Mouse (Mus musculus) cerebellum, postnatal 10 days (tissue): ENCODE measurements at regions not wholly inside any gene's neighbourhood (a gene's known extent, or its start where the extent isn't known, plus 50 kb on each side); places are given as distances from the start of the nearest gene placed in this dataset.

ENCODE experiments used
- DNase-seq, 2 experiments: peaks; one replicate each; pipeline ENCODE4 v3.0.0; 2021; ENCODE audit warnings: mixed read lengths in 2 of 2

DNA sequence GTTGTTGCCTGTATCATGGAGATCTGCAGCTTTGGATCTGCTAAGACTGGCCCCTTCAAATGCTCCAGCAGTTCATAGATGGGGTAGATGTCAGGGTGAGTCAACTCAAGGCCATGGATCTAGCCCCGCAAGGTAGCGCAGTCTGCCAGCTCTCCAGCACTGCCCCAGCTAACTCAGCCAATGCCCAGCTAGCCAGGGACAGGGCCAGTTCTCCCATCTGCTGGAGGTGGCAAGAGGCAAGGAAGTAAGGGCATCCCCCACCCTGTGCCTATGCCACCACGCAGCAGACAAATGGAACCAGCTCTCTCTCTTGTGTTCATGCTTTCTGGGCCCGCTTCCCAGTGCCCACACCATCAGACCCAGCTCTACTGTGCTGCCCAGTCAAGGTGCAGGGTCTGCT lies 102.5 kb downstream of the Foxb1 start:
- DNase-seq, result peak; percentile 75 to 85

DNA sequence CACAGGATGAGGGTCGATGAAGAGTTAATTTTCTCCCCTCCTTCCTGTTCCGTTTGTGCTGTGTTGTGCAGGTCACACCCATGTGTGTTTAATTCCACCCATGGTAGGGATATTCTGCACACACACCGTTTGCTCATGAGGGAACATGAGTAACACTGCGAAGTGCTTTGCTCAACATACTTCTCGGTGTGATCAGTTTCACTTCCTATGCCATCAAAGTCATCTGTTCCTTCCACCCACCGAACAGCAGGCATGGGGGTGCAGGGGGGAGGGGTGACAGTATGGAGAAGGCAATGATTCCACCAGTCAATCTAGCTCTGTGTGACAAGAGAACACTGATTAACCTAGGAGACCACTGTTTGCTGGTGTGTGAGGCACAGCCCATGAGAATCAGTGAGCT lies 104.7 kb downstream of the Foxb1 start:
- peak in 1 of 2 experiments; percentile 15 for DNase-seq

DNA sequence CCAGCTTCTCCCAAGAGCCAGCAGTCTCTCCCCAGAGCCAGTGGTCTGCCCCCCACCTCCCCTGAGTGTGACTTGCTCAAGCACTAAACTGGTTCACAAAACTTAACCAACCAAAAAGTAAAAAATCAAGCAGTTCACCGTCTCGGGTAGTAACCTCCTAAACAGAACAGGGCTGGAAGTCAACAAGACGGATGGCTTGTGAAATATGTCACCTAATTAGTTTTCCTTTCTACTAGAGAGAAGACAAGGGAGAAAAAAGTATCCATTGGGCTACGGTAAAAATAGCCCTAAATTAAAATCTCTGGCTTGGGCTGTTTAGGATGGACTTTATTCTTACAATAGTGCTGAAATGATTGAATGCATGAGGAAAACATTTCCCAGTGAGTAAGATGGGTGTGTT lies 108.6 kb downstream of the Foxb1 start:
- DNase-seq, result no peak

DNA sequence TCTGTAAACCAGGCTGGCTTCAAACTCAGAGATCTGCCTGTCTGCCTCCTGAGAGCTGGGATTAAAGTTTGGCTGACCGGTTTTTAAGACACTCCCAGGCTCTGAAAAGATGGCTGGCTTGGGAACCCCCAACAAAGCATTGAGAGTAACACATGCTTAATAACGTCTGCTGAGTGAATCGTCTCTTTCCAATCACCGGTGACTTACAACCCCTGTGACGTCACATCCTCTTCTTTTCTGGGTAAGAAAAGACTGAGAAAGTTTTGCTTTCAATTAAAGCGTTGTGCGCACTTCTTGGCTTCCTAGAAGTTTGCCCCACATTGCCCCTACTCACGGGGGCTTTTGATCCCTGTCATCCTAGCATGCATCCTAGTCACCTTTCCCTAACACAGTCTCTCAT lies 109.1 kb downstream of the Foxb1 start:
- no peak for DNase-seq

DNA sequence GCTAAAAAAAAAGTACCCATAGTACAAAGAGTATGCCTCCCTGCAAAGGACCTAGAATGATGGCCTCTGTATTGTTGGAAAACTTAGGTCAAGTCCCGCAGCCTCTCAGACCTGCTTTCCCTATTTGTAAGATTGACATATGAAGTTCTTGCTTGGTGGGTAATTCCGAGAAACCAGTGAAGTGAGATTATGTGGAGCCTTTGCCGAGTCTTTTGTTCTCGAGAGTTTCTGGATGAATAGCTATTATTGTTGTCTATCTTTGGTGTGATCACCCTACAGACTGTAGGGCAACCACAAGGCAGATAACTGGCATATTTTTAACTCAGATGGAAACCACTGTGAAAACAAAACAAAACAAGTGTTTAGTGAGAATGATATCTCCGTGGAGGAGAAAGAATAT lies 118.1 kb downstream of the Foxb1 start:
- DNase-seq, result no peak

DNA sequence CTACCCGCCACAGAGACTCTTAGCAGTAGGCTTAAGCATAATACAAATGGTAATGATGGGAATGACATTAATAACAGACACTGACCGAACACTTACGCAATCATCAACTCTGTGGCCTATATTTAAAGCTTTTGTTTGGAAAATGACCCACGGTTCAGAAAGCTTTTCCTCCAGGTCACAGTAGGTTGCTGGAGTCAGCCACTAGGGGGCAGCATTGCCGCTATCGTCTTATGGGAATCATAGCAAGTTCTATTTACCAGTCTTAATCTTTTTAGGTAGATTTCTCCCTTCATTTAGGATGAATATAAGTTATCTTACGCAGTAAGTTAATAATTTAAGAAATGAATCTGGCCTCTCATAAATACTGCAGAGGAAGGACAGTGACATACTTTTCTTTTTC lies 137.4 kb downstream of the Foxb1 start:
- DNase-seq, result peak; percentile 91 to 94

DNA sequence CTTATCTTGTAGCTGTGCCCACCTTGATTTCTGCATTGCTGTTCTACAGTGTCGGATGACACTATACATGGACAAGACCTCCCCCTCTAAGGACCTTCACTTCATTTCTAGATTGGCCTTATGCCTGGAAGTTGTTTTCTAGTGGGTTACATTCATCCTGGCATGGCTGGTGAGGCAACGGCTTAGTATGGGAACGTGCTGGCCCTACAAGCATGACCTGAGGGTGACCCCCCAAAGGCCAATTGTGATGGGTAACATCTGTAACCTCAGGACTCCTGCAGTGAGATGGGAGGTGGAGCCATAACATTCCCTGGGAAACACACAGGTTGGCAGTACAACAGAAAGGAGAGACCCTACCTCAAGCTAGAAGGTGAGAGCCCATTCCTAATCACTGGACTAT lies 139.7 kb downstream of the Foxb1 start:
- DNase-seq, result no peak

DNA sequence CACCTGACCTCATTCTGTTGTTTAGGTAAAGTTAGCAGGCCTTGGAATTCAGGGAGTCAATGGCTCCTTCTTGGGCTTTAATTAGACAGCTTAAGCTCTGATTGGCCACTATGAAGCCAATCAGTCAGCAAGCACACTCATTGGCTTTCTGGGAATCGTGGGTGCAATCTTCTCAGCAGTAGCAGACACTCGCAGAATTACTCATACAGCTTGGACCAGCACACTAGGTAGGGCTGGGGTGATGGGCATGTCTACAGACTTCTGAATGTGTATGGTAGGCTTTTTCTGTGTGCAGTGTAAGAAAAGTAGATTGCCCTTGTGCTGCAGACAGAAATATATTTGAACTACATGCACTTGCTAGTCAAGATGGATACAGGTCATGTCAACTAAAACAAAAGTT lies 143.4 kb downstream of the Foxb1 start:
- no peak for DNase-seq

DNA sequence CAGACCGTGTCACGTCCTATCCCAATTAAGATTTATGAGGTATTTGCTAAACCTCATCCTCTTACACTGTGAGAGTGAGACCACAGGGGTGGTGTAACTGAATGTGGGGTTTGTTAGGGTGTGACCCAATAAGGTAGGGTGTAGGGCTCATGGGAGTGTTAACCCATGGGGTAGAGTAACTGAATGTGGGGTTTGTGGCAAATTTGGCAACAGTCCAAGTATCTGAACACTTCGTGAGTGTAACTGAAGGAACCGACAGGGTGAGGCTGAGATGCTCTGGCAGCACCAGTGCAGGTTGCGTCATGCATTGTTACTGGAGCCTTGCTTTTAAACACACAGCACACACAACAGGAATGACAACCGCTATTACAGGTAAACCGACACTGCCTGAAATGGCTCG lies 144.1 kb downstream of the Anxa2 start:
- DNase-seq, result no peak

DNA sequence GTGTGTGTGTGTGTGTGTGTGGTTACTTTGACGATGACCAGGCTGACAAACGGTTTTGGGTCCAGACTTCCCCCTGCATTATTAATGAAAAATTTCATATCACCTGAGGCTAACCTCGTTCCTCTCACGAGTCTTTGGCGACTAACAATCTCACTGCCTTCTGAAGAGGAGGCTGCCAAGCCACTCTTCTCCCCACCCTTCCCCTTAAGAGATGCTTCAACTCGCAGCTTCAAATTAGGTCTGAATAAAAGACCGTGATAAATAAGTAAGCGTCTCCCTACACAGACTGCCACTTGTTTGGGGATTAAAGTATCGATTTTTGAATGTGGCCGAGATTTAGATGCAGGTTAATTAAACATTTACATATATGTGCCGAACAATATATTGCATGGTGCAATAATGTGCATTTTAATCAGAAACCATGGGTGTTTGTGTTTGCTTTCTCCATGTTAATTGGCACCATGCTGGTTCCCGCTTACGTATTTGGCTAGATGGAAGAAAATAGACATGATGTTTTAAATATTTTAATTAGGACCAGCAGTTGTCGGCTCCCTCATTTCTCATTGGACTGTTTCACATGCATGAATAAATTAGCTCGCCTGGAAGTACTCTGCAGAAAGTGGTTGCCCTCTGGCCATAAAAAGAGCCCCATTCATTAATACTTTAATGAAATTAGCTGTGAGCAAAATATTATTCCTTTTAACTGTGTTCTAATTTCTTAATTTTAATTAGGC lies 139.1 kb downstream of the Anxa2 start:
- no peak for DNase-seq

DNA sequence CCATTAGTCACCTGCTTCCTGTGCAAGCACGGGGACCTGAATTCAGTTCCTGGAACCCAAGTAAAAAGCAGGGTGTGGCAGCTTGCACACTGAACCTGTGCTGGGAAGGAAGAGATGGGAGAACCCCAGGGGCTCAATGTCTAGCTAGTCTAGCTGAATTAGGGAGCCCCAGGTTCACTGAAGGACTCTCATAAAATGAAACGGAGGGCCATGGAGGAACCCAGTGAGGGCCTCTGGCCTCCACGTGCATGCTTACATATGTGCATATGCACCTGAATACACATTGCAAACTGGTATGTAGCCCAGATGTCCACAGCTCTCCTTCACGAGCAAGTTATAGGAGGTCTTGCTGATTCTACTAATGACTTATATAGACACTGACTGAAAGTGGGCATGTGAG lies 135.4 kb downstream of the Anxa2 start:
- no peak for DNase-seq

DNA sequence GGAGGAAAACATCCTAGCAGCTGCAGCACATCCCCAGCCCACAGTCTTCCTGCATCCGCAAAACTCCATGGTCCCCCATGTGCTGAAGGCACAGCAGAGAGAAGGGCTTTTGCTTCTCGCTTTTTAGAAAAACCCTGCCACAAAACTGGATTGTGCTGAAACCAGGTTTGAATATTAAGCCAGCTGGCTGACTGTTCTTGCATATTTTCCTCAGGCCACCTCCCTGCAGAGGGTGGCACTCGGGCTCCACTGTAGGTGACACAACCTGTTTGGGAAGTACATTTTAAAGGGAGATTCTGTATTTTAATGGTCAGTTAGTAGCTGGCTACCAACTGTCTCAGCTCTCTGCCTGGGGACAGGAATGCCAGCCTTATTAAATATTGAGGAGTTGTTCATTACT lies 133.7 kb downstream of the Anxa2 start:
- DNase-seq, result no peak

DNA sequence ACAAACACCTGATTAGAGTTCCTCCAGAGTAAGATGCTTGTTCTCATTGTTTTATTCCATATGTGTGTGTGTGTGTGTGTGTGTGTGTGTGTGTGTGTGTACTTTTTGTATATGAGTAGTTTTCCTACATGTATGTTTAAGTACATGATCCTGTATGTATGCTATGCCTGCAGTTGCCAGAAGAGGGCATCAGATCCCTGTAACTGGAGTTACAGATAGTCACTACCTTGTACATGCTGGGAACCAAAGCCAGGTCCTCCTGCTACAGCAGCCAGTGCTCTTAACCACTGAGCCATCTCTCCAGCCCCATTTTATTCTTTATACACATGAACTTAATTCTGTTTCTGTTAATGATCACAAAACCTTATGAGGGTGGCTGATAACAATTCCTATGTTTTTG lies 127.8 kb downstream of the Anxa2 start:
- DNase-seq, result peak; percentile 21 to 31

DNA sequence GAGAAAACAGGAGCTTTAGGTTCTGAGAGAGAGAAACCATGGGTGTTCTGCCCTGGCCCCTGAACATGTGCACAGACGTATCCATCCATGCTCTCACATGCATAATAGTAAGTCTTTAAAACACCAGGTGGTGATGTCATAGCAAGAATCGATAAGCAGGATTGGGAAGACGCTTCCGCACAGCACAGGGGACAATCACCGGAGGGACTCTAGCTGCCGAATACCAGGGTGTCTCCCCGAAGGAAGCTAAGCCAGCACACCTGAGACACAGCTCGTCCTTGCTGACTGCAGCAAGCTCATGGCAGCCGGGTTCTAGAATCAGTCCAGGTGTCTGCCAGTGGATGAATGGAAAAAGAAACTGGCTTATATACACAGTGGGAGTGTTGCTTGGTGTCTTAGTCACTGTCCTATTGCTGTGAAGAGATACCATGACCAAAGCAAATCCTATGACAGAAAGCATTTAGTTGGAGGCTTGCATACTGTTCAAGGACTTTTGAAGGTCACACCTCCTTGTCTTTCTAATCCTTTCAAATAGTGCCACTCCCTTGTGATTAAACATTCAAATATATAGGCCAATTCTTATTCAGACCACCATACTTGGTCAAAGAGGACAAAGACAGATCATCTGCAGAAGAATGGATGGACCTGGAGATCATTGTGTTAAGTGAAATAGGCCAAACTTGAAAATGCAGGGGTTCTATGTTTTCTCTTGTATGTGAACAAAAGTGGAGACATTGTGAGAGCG lies 124.4 kb downstream of the Anxa2 start:
- no peak for DNase-seq

DNA sequence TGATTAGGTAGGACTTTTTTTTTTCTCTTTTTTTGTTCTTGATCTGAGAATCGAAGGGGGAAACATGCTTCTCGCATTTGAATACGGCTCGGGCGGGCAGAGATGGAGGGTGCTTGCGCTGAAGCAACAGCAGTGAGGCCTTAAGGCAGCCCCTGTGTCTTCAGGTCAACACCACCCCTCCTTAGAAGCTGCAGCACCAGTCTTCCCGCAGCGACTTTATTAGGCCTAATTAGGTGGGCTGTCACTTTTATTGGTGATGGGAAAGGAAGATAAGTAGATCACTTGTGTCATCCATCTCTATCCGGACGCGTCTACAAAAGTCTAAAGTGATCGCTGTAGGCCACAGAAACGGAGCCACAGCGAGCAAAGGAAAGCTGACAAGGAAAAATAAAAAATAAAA lies 122.0 kb downstream of the Anxa2 start:
- DNase-seq, result no peak

DNA sequence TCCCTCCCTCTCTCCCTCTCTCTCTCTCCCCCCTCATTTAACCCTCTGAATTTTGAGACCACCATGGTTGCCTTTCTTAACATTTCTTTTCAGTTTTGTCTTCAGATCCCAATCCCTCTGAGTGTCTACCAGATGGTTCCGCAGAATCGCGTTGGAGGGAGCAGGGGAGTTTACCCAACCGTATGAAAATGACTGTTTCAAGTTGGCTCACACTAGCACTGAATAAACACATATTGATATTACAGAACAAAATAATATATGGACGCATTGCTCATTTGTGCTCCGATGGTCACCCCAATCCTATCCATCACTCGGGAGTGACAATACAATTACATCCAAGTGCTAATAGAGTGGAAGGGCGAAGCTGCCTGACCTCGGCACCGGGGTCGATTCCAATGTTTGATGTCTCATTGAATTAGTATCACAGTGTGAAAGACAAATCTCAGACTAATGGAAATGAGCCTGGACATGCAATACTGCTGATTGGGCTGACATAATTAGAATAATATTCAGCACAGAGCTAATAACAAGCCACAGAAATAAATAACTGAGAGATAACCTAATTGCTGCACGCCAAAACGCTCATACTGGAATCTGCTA lies 115.3 kb downstream of the Anxa2 start:
- peak; percentile 54 to 60 for DNase-seq

DNA sequence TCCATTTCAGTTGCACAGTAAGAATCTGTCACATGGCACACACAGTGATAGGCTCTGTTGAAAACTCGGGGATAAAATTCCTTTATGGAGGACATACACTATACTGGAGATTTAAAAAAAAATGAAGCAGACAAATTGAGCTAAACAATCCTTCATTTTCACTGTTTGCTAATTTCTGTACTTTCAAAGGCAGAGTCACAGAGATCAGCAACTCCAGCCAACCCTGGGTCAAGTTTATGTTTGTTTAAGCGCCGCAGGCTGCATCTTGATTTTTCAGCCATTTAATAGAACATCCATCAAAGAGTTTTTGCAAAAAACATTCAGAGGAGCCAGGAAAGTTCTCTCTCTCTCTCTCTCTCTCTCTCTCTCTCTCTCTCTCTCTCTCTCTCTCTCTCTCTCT lies 114.8 kb downstream of the Anxa2 start:
- no peak for DNase-seq

DNA sequence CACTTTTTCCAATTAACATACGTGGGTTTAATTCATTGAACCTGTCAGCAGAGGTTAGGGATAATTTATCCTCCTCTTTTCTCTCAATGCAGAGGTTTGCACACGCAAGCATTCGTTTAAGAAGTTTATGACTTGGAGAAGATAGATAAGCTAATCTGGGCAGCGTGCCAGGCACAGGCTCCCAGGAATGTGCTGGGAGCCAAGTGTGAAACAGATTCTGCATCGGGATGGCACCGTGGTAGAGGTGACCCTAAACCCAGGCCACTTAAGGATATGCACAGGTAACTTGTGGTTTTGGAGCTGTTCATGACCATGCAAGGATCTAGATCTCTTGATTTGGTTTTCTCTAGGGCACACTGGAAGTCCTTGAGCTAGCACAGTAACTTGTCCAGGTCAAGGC lies 113.6 kb downstream of the Anxa2 start:
- DNase-seq, result peak; percentile 43 to 59

DNA sequence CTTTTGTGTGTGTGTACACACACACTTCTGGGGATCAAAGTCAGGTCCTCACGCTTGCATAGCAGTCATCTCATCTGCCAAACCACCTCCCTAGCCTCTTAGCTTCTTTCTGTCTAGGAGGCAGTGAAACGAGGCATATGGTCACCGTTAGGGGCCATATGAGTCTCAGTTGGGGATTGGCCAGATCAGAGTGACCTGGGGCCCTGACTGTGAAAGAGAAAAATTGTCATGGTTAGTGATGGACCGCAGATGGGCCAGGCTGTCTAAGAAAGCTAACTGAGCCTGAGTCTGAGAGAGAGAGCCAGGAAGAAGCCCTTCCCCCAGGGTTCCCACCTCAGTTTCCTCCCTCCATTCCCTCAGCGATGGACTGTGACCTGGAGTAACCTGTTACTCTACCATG lies 89.8 kb downstream of the Anxa2 start:
- DNase-seq, result peak; percentile 16 to 53
